Mouse (Mus musculus): ENCODE results near the gene Dyrk1a.

Dyrk1a gene

DNA sequence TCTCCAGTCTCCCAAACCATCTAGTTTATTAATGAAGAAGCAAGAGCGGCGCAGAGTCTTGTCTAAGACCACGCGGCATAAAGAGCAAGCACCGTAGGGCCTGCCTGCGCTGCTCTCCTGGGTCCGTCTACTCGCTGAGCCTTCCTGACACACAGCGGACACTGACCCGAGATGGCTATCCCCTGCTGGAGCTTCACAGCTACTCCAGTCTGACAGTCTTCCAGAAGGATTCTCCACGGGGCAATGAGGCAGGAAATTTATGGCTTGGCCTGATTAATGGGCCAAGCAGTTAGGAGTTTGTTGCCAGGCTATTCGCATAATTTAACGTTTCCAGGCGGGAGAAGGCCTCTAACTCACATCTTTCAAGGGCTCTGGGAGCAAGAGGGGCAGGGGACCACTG lies 144.7 kb downstream of the Dyrk1a start:
- no peak for DNase-seq (ENCODE audit: low read depth, low spot score)

DNA sequence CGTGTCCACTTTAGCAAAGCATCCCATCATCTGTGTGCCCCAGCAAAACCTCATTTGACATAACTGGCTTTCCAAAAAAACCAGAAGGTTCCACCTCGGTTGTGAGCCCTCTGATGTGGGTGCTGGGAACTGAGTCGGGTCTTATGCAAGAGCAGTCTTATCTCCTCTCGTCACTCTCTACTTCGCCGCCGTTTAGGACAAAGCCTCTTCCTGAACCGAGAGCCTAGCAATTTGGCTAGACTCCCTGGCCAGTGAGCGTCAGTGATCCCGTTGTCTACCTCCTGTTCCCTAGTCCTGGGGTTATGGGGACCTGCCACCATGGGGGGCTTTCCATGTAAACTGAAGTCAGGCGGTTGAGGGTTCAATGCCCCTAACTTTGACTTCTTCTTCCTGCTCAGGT lies 147.2 kb downstream of the Dyrk1a start:
- no peak for DNase-seq (ENCODE audit: low read depth, low spot score)

DNA sequence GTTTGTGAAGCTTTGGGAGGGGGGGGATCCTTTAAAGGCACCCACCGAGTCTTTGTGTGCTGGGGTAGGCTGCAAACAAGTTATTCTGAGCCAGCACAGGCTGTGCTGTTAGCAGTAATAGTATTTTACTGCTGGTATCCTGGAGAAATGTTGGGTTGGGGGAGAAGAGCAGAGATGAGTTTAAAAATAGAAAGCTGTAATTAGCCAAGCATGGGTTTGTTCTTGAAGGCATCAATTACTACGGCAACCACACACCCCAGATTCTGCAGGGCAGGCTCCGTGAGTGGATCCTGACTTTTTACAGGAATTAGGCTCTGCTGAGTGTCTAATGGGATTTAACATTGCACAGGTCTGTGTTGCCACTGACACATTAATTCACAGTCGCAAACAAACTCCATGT lies 149.1 kb downstream of the Dyrk1a start:
- DNase-seq (ENCODE audit: low read depth, low spot score), result no peak

DNA sequence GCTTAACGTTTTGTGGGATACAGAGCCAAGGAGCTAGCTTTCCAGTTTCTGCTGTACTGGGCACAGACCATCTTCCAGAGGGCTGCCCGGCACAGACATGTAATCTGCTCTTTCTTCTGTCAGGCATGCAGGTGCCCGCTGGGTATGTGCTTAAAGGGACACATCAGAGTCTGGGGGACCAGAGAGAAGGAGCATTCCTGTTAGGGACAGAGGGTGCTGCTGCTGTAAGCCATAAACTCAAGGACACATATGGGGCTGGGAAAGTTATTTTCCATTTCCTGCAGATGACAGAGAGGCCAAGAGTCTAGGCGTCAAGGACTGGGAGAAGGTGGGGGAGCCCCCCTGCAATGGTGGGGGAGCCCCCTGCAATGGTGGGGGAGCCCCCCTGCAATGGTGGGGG lies 149.7 kb downstream of the Dyrk1a start:
- DNase-seq (ENCODE audit: low read depth, low spot score), result no peak

DNA sequence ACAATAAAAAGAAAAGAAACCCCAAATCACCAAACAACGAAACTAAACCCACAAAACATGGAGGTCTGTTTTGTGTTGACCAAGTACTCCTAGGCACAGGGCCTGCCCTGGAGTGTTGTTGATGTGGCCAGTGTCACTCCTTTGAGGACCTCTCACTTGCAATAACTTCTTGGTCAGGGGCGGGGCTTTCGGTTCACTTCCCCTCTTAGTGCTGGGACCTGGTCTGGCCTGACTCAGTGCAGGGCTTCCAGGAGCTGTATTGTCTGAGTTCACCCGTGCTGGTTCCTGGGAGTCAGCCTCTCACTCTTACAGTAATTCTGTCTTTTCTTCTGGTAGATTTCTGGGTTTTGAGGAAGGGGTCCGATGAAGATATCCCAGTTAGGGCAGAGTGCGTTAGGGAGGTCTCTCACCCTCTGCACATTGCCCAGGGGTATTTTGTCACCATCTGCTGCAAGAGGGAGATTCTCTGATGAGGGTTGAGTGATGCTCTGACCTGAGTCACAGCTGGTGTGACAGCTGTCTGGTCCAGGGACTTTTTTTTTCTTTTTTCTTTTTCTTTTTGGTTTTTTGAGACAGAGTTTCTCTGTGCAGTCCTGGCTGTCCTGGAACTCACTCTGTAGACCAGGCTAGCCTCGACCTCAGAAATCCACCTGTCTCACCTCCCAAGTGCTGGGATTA lies 150.8 kb downstream of the Dyrk1a start:
- no peak for DNase-seq (ENCODE audit: low read depth, low spot score)

DNA sequence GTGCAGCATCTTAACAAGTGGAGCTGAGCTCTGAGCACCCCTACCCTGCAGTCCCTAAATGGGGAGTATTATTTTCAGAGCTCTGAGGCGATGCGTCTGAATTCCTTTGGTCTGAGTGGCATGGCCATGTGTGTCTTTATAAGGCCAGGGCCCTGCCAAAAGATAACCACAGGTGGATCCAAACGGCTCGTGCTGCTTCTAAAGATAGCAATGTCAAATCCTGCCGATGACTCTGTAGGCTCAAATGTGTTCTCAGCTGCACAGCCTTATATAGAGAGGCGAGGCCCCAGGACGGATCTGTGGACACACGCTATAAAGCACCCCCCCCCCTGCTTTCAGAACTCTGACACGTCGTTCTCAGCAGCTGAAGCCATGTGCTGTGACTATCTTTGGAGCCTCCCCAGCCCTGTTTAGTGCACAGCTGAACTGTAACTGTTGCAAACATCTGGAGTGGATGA lies 151.8 kb downstream of the Dyrk1a start:
- DNase-seq (ENCODE audit: low read depth, low spot score), result no peak

DNA sequence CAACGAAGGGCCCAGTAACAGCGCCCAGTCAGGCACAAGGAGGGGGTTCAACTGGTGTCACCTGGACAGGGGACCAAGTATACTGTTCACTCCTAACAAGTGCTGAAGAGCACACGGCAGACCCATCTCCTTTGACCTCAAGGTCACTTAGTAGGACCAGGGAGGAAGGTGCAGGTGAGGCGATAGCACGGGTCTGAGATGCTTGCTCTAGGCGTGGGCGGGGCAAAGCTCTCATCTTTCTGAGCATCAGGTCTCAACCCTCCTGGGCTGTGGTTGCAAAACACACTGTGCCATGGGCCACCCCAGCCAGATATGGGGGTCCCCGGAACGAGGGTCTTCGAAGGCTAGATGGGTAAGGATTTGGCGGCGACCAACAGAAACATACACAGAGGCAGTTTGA lies 153.1 kb downstream of the Dyrk1a start:
- no peak for DNase-seq (ENCODE audit: low read depth, low spot score)

DNA sequence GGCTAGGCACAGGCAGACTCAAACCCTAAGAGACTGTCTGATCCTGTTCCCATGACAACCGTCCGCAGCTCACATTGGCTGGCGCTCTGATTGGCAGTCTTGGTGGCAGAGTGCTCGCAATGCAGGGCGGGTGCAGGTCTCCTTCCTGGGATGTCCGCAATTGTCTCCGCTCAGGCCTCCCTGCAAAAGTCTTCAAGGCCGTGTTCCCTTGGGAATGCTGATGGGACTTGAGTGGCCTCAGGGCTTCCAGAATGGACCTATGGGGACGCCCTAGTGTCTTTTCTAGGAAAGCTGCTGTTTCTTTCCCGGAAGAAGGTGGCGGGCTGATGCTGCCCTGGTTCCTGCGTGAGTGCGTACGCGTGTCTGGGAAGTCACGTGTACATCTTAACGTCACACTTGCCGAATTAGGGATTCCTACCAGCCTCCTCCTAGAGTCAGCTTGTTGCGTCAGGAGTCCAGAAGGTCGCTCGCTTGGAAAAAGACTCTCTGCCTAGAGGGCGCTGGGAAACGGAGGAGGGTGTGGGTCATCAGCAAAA lies 154.3 kb downstream of the Dyrk1a start:
- DNase-seq (ENCODE audit: low read depth, low spot score), result peak; percentile 93

DNA sequence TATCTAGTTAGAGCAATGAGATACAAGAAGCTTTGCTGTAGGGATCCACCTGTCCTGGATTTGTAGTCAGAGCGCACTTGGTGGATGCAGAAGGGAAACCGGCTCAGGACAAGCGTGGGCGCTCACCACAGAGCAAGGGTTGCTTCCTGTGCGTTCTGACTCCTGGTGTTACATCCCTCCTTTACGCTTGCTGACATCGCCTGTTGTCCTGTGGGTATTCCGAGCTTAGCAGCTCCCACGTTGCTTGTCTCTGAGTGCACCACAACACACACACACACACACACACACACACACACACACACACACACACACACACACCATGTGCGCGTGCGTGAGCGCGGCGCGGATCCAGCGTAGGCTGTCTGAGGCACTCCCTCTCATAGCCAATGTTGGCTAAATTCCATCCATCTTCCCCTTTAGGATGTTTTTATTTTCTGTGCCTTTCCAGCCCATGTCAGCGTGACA lies 155.0 kb downstream of the Dyrk1a start:
- peak; percentile 84 for DNase-seq (ENCODE audit: low read depth, low spot score)

DNA sequence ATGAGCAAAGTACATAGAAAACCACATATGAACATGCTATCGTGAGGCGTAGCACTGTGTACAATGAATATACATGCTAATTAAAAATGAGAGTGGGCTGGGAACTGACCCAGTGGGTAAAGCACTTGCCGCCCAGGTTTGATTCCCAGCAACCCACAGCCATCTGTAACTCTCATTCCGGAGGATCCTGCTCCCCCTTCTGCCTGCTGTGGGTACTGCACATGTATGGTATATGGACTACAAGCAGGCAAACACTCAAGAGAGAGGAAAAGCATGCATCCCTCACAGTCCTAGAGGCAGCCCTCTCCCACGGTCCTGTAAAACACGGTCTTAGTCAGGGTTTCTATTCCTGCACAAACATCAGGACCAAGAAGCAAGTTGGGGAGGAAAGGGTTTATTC lies 159.4 kb downstream of the Dyrk1a start:
- no peak for DNase-seq (ENCODE audit: low read depth, low spot score)

DNA sequence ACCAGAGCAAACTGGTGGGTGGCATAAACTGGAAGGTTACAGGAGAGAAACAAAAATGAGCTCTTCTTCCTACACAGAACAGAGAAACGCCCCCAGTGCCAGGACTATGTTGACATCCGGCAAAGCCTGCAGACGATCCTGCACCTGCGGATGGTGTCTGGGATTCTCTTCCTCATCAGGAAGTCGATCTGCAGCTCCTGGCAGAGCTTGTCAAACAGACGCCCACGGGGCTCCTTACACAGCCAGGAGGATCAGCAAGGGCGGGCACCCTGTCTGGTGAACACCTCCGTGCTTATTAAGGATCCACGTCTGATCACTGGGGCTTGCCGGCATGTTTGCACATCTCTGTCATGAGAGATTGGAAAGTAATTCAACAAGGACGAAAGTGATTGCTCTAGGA lies 161.2 kb downstream of the Dyrk1a start:
- no peak for DNase-seq (ENCODE audit: low read depth, low spot score)

DNA sequence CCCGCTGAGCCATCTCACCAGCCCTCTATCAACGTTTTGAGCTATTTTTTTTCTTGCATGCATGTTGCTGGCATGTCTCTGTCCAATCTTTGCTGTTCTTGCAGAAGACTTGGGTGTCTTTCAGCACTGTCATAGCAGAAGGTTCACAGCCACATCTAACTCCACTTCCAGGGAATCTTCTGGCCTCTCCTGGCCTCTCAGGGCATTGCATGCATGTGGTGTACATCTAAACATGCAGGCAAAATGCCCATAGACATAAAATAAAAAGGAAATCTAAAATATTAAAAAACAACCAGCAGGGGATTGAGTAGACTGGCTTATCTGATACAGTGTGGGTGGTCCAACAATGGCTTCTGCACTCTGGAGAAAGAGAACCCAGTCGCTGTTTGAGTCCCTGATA lies 165.7 kb downstream of the Dyrk1a start:
- no peak for DNase-seq (ENCODE audit: low read depth, low spot score)

DNA sequence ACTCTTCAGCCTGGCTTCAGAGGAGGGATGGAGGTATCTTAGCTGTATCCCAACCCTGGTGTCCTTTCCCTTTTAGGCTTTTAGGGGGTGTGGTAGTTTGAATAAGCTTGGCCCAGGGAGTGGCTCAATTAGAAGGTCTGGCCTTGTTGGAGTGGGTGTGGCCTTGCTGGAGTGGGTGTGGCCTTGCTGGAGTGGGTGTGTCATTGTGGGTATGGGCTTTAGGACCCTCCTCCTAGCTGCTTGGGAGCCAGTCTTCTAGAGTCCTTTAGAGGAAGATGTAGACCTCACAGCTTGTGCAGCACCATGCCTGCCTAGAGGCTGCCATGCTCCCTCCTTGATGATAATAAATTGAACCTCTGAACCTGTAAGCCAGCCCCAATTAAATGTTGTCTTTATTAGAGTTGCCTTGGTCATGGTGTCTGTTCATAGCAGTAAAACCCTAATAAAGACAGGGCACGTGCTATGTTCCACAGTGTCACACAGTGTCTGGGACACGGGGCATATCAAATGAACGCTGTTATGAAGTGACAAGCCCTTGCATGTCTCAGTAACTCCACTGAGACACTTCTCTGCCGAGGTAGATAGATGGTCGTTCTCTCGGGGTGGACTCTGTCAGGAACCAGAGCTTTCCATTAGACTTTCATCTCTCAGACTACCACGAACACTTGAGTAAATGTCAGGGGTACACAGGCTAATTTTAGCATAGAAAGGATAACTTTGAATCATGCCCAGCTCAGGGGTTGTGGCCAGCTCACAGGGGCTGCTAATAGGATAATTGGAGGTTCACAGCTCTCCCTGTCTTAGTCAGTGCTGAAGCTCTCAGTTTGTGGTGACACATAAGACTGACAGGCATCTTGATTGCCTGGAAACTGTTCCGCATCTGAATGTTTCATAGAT lies 166.9 kb downstream of the Dyrk1a start:
- DNase-seq (ENCODE audit: low read depth, low spot score), result no peak

DNA sequence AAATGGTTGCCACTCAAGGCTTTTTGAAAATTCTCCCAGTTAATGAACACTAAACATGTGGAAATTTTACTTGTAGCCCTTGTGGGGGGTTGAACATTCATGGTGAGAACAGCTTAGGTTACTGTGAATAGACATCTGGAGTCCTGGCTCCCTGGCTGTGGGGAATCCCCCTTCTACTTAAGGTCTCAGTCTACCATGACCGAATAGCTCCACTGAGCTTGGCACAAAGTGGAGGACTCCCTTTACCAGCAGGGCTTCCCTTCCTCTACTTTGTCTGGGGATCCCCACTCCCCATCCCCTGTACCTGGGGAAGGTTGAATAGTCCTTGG lies 167.5 kb downstream of the Dyrk1a start:
- DNase-seq (ENCODE audit: low read depth, low spot score), result no peak

DNA sequence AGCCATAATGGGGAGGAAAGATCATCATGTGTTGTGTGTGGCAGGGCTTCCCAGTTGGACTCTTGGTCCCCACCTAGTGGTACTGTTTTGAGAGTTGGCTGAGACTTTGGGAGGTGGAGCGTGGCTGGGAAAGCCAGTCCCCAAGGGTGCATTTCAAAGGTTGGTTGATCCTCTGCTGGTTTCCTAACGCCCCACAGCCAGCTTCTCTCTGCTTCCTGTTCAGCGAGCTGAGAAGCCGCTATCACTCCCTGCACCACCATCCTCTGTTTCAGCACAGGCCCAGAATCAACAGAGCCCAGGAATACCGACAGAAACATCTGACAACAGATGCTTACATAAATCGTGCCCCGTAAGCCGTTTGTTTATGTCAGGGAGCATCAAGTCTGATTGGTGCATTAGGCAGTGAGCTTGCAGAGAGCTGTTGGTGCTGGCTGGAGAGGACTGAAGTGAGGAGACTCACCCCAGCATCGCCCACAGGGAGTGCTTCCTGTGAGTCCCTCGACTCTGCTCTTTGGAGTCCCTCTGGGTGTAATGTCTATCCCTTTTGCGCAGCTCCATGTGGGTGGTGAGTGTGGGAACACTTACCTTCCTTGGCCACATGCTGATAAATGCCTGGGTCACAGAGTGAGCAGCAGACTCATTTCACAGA lies 174.2 kb downstream of the Dyrk1a start:
- no peak for DNase-seq (ENCODE audit: low read depth, low spot score)

DNA sequence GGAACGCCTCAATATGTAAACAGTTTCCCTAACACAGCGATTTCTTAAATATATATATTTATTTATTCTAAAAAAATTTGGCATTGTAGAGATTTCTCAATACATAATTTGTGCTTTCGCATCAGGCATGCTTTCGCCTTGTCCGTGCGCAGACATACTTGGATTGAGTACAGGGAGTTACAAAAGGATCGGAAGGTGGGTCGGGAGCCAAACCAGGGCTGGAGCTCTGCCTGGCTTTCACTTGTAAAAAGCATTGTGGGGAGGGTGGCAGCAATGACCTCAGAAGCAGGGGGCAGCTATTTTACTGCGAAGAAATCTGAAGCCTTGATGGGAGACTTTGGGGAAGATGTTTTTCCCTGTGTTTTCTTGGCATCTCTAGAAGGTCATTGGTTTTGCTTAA lies 175.2 kb downstream of the Dyrk1a start:
- DNase-seq (ENCODE audit: low read depth, low spot score), result no peak

Data from CD4-positive helper T cell, adult 2 months (primary cell).